Mouse (Mus musculus): ENCODE measurements around the gene Gm37419. TPM values are rescaled to one million over a fixed set of nuclear protein-coding genes. Genes with fewer than 3 reads are reported as not detected.
A peak's percentile ranks its signal among the peaks of the same experiment; 100 is the strongest.

The Gm37419 gene
- polyA plus RNA-seq (2014; fragmentation: Nextera tagmentation; extraction: Ambion mirVana): not detected in 2 replicates

DNA sequence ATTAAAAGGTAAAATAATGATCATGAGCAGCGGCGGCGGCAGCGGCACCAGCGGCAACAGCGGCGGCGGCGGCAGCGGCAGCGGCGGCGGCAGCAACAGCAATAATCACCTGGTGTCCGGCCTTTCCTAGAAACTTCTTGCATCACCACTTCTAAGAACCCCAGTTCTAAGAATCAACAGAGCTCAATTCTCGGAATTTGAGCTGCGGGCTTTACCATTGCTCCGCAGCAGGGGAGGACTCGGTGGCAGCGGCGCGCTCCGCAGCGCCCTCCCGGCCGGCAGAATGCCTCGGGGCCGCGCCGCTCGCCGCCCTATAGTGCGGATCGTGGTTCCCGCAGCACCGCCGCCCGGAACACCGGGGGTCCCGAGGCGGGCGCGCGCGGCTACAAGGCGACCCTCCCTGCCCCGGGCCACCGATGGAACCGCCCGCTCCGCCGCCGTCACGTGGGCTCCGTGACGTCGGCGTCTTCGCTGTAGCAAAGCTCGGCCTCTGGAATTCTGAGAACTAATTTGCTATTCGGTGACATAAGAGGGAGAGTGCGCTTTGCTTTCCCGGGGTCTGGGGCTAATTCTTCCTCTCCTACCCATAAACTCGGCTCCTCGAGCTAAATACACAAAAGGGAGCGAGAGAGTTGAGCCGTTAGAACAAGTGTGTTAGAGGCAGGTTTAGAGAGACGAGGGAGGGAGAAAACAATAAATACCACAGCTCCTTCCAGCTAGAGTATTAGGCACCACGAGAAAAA, at the start of gene Gm37419, which contains the start of gene Bcl6:
Gm37419 (plus strand) TSS at position 17 of the 743 bp plus-strand sequence.
Bcl6 (minus strand) TSS at position 387 of the 743 bp plus-strand sequence.
- peak within 1 kb of the TSS; percentile 79 for H3K9ac ChIP-seq (replicated peaks; ENCODE audit: low read depth, low read length)
- peak within 1 kb of the TSS; percentile 98 for H3K27ac ChIP-seq (ENCODE audit: low read length)
- peaks cover 42% of the 10 kb centered on the region; the same call in 1 of the 2 replicates for H3K4me1 ChIP-seq (ENCODE audit: control insufficient read depth, insufficient read depth, low read length)
- H3K9me3 ChIP-seq (ENCODE audit: control insufficient read depth, low read depth, low read length): no peaks in the 10 kb centered on the region
- peak within 1 kb of the TSS; percentile 72 for H3K4me3 ChIP-seq (ENCODE audit: low read depth, low read length)
- no peaks in the 10 kb centered on the region for H3K27me3 ChIP-seq (ENCODE audit: control insufficient read depth, insufficient read depth, low read length)
- H3K4me2 ChIP-seq (replicated peaks; ENCODE audit: low read depth, low read length): peak within 1 kb of the TSS; percentile 86
- WGBS: under 1% methylated on average over 68 of the region's 68 CpGs
- ATAC-seq (ENCODE audit: insufficient number of reproducible peaks, insufficient read depth, low FRiP score, low read depth): peak; percentile 75
- H3K36me3 ChIP-seq (ENCODE audit: control insufficient read depth, insufficient read depth, low read length): no peaks in the 10 kb centered on the region

DNA sequence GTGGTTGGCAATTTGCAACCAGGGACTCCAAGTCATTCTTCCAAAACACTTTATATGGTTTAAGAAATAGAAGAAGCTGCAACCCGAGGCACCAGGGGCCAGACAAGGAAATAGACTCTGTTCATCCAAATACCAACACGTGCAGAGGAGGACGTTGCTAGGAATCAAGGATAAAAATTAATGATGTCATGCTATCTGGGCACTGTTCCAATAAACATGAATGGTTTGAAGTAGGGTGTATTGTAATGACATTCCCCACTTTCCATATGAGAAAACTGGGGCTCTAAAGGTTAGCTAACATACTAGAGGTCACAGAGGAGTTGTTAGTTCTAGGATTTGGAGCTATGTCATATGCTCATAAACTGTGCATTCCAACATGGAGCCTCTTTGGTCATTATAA, 43.5 kb upstream of the Gm37419 start:
- H3K4me2 ChIP-seq (replicated peaks; ENCODE audit: low read depth, low read length): no peak overlapping the region
- WGBS: 36% methylated on average over 3 of the region's 3 CpGs
- no peaks in the 10 kb centered on the region for H3K4me1 ChIP-seq (ENCODE audit: control insufficient read depth, insufficient read depth, low read length)
- H3K27me3 ChIP-seq (ENCODE audit: control insufficient read depth, insufficient read depth, low read length): no peaks in the 10 kb centered on the region
- H3K27ac ChIP-seq (ENCODE audit: low read length): no peak overlapping the region
- ATAC-seq (ENCODE audit: insufficient number of reproducible peaks, insufficient read depth, low FRiP score, low read depth): no peak
- no peak overlapping the region for H3K9ac ChIP-seq (replicated peaks; ENCODE audit: low read depth, low read length)
- no peak overlapping the region for H3K4me3 ChIP-seq (ENCODE audit: low read depth, low read length)
- no peaks in the 10 kb centered on the region for H3K36me3 ChIP-seq (ENCODE audit: control insufficient read depth, insufficient read depth, low read length)
- no peaks in the 10 kb centered on the region for H3K9me3 ChIP-seq (ENCODE audit: control insufficient read depth, low read depth, low read length)

DNA sequence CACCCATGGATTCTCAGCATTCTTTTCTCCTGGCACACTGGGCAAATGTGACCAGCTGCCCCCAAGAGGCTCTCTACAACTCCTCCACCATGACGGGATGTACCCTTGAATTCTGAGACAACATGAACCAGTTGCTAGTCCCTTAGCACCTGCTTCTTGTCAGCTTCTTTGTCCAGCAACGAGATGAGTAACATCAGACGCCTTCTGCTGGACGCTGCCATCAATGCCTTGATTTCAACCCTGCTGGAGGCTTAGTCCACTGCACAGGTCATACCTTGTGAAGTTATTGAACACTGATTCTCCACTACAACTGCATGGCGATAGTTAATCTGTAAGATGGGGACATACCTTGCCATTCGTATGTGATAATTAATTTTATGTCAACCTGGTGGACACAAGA, 40.6 kb upstream of the Gm37419 start:
- no peak overlapping the region for H3K4me2 ChIP-seq (replicated peaks; ENCODE audit: low read depth, low read length)
- no peak overlapping the region for H3K9ac ChIP-seq (replicated peaks; ENCODE audit: low read depth, low read length)
- WGBS: 87% methylated on average over 6 of the region's 6 CpGs
- no peaks in the 10 kb centered on the region for H3K36me3 ChIP-seq (ENCODE audit: control insufficient read depth, insufficient read depth, low read length)
- H3K9me3 ChIP-seq (ENCODE audit: control insufficient read depth, low read depth, low read length): no peaks in the 10 kb centered on the region
- no peaks in the 10 kb centered on the region for H3K27me3 ChIP-seq (ENCODE audit: control insufficient read depth, insufficient read depth, low read length)
- H3K4me3 ChIP-seq (ENCODE audit: low read depth, low read length): no peak overlapping the region
- no peaks in the 10 kb centered on the region for H3K4me1 ChIP-seq (ENCODE audit: control insufficient read depth, insufficient read depth, low read length)
- H3K27ac ChIP-seq (ENCODE audit: low read length): no peak overlapping the region
- no peak for ATAC-seq (ENCODE audit: insufficient number of reproducible peaks, insufficient read depth, low FRiP score, low read depth)

DNA sequence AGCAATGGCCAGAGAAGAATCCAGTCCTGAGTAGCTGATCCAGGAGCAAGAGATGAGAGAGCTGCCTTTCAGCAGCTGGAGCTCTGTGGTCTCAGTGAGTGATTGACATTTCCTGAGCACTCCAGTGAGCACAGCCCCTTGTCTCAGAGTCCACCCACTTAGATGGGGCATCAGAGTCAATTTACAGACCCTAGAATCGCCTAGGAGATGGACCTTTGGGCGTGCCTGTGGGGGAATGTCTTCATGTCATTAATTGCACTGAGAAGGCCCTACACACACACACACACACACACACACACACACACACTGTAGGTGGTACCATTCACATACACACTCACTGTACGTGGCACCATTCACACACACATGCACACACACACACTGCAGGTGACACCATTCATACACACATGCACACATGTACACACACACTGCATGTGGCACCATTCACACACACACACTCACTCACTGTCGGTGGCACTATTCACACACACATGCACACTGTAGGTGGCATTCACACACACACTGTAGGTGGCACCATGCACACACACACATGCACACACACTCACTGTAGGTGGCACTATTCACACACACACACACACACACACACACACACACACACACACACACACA, 36.1 kb upstream of the Gm37419 start:
- H3K27ac ChIP-seq (ENCODE audit: low read length): no peak overlapping the region
- no peaks in the 10 kb centered on the region for H3K27me3 ChIP-seq (ENCODE audit: control insufficient read depth, insufficient read depth, low read length)
- H3K9me3 ChIP-seq (ENCODE audit: control insufficient read depth, low read depth, low read length): no peaks in the 10 kb centered on the region
- no peak overlapping the region for H3K4me3 ChIP-seq (ENCODE audit: low read depth, low read length)
- H3K36me3 ChIP-seq (ENCODE audit: control insufficient read depth, insufficient read depth, low read length): no peaks in the 10 kb centered on the region
- WGBS: 68% methylated on average over 4 of the region's 4 CpGs
- H3K4me2 ChIP-seq (replicated peaks; ENCODE audit: low read depth, low read length): no peak overlapping the region
- ATAC-seq (ENCODE audit: insufficient number of reproducible peaks, insufficient read depth, low FRiP score, low read depth): no peak
- no peak overlapping the region for H3K9ac ChIP-seq (replicated peaks; ENCODE audit: low read depth, low read length)
- H3K4me1 ChIP-seq (ENCODE audit: control insufficient read depth, insufficient read depth, low read length): no peaks in the 10 kb centered on the region

DNA sequence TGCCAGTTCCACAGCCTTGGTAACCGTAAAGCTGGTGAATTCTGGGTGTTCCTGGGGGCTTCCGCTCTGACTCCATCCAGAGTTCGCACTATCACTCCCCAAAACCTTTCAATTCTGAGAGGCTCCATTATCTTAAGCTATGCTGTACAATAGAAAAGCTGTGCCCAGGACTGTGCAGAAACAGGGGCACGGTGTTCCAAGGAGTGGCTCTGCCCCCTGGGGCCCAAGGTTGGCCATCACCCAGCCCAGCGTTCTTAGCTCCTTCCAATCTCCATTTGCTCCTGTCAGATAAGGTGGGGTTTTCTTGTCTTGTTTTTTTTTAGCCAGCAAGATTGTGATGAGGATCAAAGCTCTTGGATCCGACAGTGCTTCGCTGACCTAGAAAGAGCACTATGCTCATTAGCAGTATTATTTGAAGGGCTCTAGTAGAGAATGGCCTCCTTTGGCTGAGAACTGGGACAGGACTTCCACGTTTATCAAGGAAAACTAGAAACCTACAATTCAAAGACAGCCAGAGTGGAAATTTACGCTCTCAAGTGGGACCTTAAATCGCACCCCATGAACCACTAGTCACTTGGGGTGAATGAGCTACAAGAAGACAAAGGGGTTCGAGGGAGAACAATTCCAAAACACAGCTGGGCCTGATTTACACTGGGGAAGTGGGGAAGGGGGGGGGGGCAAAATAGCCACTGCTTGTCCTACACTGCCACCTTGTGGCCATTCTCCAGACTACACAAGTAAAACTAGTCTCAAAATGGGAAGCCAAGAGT, 34.9 kb upstream of the Gm37419 start:
- H3K9ac ChIP-seq (replicated peaks; ENCODE audit: low read depth, low read length): no peak overlapping the region
- no peak overlapping the region for H3K4me3 ChIP-seq (ENCODE audit: low read depth, low read length)
- H3K4me1 ChIP-seq (ENCODE audit: control insufficient read depth, insufficient read depth, low read length): no peaks in the 10 kb centered on the region
- H3K4me2 ChIP-seq (replicated peaks; ENCODE audit: low read depth, low read length): no peak overlapping the region
- no peaks in the 10 kb centered on the region for H3K36me3 ChIP-seq (ENCODE audit: control insufficient read depth, insufficient read depth, low read length)
- WGBS: 49% methylated on average over 11 of the region's 11 CpGs
- no peak overlapping the region for H3K27ac ChIP-seq (ENCODE audit: low read length)
- no peaks in the 10 kb centered on the region for H3K27me3 ChIP-seq (ENCODE audit: control insufficient read depth, insufficient read depth, low read length)
- no peak for ATAC-seq (ENCODE audit: insufficient number of reproducible peaks, insufficient read depth, low FRiP score, low read depth)
- H3K9me3 ChIP-seq (ENCODE audit: control insufficient read depth, low read depth, low read length): no peaks in the 10 kb centered on the region

DNA sequence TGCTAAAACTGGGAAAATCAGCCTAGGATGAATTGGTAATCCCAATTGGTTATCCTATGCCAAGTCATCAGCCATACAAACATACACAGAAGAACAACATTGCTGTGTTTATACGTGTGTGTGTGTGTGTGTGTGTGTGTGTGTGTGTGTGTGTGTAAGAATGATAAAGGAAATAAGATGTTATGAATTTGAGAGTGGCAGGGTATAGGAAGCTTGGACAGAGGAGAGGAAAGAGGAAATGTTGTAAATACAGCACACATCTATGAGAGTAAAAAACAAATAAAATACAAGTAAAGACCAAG, 34.4 kb upstream of the Gm37419 start:
- Histone ChIP-seq H3K36me3 (ENCODE audit: control insufficient read depth, insufficient read depth, low read length) (no peaks in the 10 kb centered on the region), H3K9me3 (ENCODE audit: control insufficient read depth, low read depth, low read length) (no peaks in the 10 kb centered on the region), H3K9ac (replicated peaks; ENCODE audit: low read depth, low read length) (no peak overlapping the region), H3K4me1 (ENCODE audit: control insufficient read depth, insufficient read depth, low read length) (no peaks in the 10 kb centered on the region), H3K27ac (ENCODE audit: low read length) (no peak overlapping the region), H3K4me3 (ENCODE audit: low read depth, low read length) (no peak overlapping the region), H3K4me2 (replicated peaks; ENCODE audit: low read depth, low read length) (no peak overlapping the region), H3K27me3 (ENCODE audit: control insufficient read depth, insufficient read depth, low read length) (no peaks in the 10 kb centered on the region)
- WGBS: 3% methylated on average over 1 of the region's 1 CpGs
- ATAC-seq (ENCODE audit: insufficient number of reproducible peaks, insufficient read depth, low FRiP score, low read depth): no peak

DNA sequence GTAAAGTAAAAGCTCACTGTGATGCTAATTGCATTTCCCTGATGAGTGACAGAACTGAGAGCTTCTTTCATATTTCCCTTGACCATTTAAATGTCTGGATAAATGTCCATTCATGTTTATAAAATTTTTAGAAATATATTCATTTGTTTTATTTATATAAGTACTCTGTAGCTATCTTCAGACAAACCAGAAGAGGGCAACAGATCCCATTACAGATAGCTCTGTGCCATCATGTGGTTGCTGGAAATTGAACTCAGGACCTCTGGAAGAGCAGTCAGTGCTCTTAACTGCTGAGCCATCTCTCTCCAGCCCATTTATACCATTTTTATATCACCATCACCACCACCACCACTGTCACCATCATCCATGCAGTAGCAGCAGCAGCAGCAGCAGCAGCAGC, 29.3 kb upstream of the Gm37419 start:
- ATAC-seq (ENCODE audit: insufficient number of reproducible peaks, insufficient read depth, low FRiP score, low read depth): no peak
- Histone ChIP-seq H3K4me3 (ENCODE audit: low read depth, low read length) (no peak overlapping the region), H3K4me1 (ENCODE audit: control insufficient read depth, insufficient read depth, low read length) (no peaks in the 10 kb centered on the region), H3K27me3 (ENCODE audit: control insufficient read depth, insufficient read depth, low read length) (no peaks in the 10 kb centered on the region), H3K9me3 (ENCODE audit: control insufficient read depth, low read depth, low read length) (no peaks in the 10 kb centered on the region), H3K27ac (ENCODE audit: low read length) (no peak overlapping the region), H3K9ac (replicated peaks; ENCODE audit: low read depth, low read length) (no peak overlapping the region), H3K4me2 (replicated peaks; ENCODE audit: low read depth, low read length) (no peak overlapping the region), H3K36me3 (ENCODE audit: control insufficient read depth, insufficient read depth, low read length) (no peaks in the 10 kb centered on the region)

DNA sequence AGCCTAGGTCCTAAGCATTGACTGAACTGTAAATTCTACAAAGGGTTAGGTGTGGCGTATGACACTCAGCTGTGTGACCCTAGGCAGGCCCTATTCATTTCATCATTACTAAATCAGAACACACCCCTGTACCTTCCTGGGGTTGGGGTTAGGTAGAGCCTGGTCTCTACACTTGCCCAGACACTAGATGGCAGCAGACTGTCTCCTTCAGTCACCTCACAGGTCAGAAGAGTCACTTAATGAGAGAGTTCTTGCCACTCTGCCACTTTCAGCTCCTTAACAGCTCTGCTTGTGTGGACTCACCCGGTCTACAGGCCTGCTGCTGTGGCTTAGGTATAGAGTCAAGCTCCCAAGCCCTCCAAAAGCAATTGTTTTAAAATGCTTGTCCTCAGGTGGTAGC, 25.9 kb upstream of the Gm37419 start:
- no peak overlapping the region for H3K4me3 ChIP-seq (ENCODE audit: low read depth, low read length)
- H3K9ac ChIP-seq (replicated peaks; ENCODE audit: low read depth, low read length): no peak overlapping the region
- H3K9me3 ChIP-seq (ENCODE audit: control insufficient read depth, low read depth, low read length): no peaks in the 10 kb centered on the region
- no peaks in the 10 kb centered on the region; the same call in 1 of the 2 replicates for H3K36me3 ChIP-seq (ENCODE audit: control insufficient read depth, insufficient read depth, low read length)
- H3K4me2 ChIP-seq (replicated peaks; ENCODE audit: low read depth, low read length): no peak overlapping the region
- WGBS: 82% methylated on average over 2 of the region's 2 CpGs
- no peaks in the 10 kb centered on the region for H3K4me1 ChIP-seq (ENCODE audit: control insufficient read depth, insufficient read depth, low read length)
- H3K27me3 ChIP-seq (ENCODE audit: control insufficient read depth, insufficient read depth, low read length): no peaks in the 10 kb centered on the region
- no peak for ATAC-seq (ENCODE audit: insufficient number of reproducible peaks, insufficient read depth, low FRiP score, low read depth)
- H3K27ac ChIP-seq (ENCODE audit: low read length): no peak overlapping the region

All from stomach, embryonic 14.5 days (tissue).